Mouse (Mus musculus): ENCODE measurements around the gene Olfr675.
"Not testable (repeated sequence)": the region's sequence is repeated elsewhere in the genome, so short reads cannot be mapped to it uniquely, and the experiment has no call there.

The Olfr675 gene

GRCm38 (mm10) chr7:105028360-105028759, at the start of gene Olfr675:
Olfr675 (minus strand) TSS chr7:105028460.
- DNase-seq, result no peak

GRCm38 (mm10) chr7:105064175-105064574, 35.9 kb upstream of the Olfr675 start, which contains the start of gene Olfr678:
Olfr678 (plus strand) TSS chr7:105064475.
- no peak for DNase-seq

- no peak for DNase-seq
Observed at GRCm38 (mm10) chr7:105058951-105059350, 30.7 kb upstream of the Olfr675 start.

GRCm38 (mm10) chr7:105033836-105034235, 5.6 kb upstream of the Olfr675 start:
- DNase-seq, result not testable (repeated sequence)

- DNase-seq, result no peak
Observed at GRCm38 (mm10) chr7:105032398-105032797, 4.1 kb upstream of the Olfr675 start, which contains the start of gene Olfr676. Olfr676 (plus strand) TSS chr7:105032698.

- no peak for DNase-seq
Observed at GRCm38 (mm10) chr7:105022530-105022929, 5.7 kb downstream of the Olfr675 start.

- DNase-seq, result no peak
Observed at GRCm38 (mm10) chr7:105001929-105002328, 26.3 kb downstream of the Olfr675 start, which contains the start of gene Olfr672. Olfr672 (minus strand) TSS chr7:105002029.

GRCm38 (mm10) chr7:104979026-104979425, 49.2 kb downstream of the Olfr675 start, which contains the start of gene Olfr671:
Olfr671 (minus strand) TSS chr7:104979126.
- no peak for DNase-seq

GRCm38 (mm10) chr7:104972507-104972906, 55.8 kb downstream of the Olfr675 start:
- DNase-seq, result not testable (repeated sequence)
